Mouse (Mus musculus): Measurements from ENCODE around the gene Pfn1. TPM values are rescaled to one million over a fixed set of nuclear protein-coding genes. Genes with fewer than 3 reads are reported as not detected.

Gene Pfn1
- polyA plus RNA-seq, 1 experiment from 2014 or later = 1,225 TPM

DNA sequence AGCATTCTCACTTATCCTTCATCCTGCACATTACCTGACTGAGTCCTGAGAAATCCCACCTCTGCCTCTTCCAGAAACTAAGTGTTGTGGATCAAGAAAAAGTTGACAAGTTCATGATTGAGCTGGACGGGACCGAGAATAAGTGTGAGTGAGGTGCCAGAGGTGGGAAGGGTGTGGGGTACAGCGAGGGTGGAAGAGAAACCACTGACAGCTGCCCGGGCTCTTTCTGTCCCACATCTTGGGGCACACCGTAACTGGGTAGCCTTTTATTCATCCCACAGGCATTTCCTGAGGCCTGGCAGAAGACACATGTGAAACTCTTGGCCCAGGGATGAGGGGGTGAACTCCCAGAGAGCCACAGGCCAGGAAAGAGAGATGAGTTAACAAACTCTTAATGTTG is 4.1 kb upstream of the Pfn1 start:
- H3K4me3 ChIP-seq (ENCODE audit: low read length) = peak overlapping the region; percentile 74

DNA sequence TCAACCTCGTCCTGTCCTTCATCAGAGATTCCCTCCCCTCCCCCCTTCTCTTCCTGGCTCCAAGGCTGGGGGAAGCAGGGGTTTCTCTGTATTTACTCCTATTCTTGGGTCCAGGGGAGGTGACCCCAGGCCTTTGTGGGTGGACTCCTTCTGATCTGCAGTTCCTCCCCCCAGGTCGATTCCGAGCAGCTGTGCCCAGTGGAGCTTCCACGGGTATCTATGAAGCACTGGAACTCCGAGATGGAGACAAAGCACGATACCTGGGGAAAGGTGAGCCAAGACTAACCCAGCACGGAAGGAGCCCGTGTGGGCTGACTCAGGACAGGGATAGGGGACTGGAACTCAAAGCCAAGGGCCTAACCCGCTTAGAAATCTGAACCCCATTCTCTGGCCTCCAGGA is 3.5 kb upstream of the Pfn1 start:
- ATAC-seq (replicated peaks; ENCODE audit: extremely low read depth, insufficient read depth, low FRiP score) = no peak
- peaks cover 25% of the 10 kb centered on the region for H3K4me1 ChIP-seq (ENCODE audit: control insufficient read depth, insufficient read depth, low read length)
- no peaks in the 10 kb centered on the region for H3K9me3 ChIP-seq (replicated peaks; ENCODE audit: control insufficient read depth, low read length)
- 52% methylated on average over 9 of the region's 9 CpGs for WGBS
- peaks cover 15% of the 10 kb centered on the region for H3K36me3 ChIP-seq (ENCODE audit: control insufficient read depth, insufficient read depth)
- peak overlapping the region; percentile 74 for H3K4me3 ChIP-seq (ENCODE audit: low read length)
- no peaks in the 10 kb centered on the region for H3K27me3 ChIP-seq (ENCODE audit: control insufficient read depth, insufficient read depth, low read length)
- peak overlapping the region; percentile 96 for H3K27ac ChIP-seq (ENCODE audit: low read length)
- peak overlapping the region; percentile 78 for H3K9ac ChIP-seq (ENCODE audit: low read length)
- peak overlapping the region; percentile 92 for H3K4me2 ChIP-seq (ENCODE audit: low read depth, low read length)

More for the DNA sequence above, 4.1 kb upstream of the Pfn1 start:
- no peaks in the 10 kb centered on the region for H3K27me3 ChIP-seq (ENCODE audit: control insufficient read depth, insufficient read depth, low read length)
- WGBS = 69% methylated on average over 5 of the region's 5 CpGs
- no peak for ATAC-seq (replicated peaks; ENCODE audit: extremely low read depth, insufficient read depth, low FRiP score)
- H3K4me1 ChIP-seq (ENCODE audit: control insufficient read depth, insufficient read depth, low read length) = peaks cover 24% of the 10 kb centered on the region
- H3K9ac ChIP-seq (ENCODE audit: low read length) = peak overlapping the region; percentile 78
- H3K4me2 ChIP-seq (ENCODE audit: low read depth, low read length) = peak overlapping the region; percentile 92
- peak overlapping the region; percentile 96; the same call in 1 of the 2 replicates for H3K27ac ChIP-seq (ENCODE audit: low read length)
- H3K36me3 ChIP-seq (ENCODE audit: control insufficient read depth, insufficient read depth) = peaks cover 18% of the 10 kb centered on the region
- no peaks in the 10 kb centered on the region for H3K9me3 ChIP-seq (replicated peaks; ENCODE audit: control insufficient read depth, low read length)

DNA sequence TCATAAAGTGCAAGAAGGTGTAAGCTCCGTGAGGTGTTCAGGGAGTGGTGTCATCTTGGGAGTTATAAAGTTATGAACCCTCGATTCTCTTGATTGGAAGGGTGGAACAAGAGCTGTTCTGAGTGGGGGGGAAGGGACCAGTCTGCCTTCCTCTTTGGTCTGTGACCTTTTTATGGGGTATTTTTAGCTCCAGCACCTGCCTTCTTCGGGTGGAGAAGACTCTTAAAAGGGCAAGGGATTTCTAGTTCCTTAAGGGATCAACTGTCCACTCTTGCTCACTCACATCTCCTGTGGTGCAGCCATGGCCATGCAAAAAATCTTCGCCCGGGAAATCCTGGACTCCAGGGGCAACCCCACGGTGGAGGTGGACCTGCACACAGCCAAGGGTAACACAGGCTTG is 3.1 kb upstream of the Pfn1 start:
- H3K27ac ChIP-seq (ENCODE audit: low read length) = peak overlapping the region; percentile 96
- H3K4me2 ChIP-seq (ENCODE audit: low read depth, low read length) = peak overlapping the region; percentile 92
- no peaks in the 10 kb centered on the region for H3K27me3 ChIP-seq (ENCODE audit: control insufficient read depth, insufficient read depth, low read length)
- H3K4me3 ChIP-seq (ENCODE audit: low read length) = peak overlapping the region; percentile 74
- peaks cover 13% of the 10 kb centered on the region for H3K36me3 ChIP-seq (ENCODE audit: control insufficient read depth, insufficient read depth)
- 36% methylated on average over 6 of the region's 6 CpGs for WGBS
- ATAC-seq (replicated peaks; ENCODE audit: extremely low read depth, insufficient read depth, low FRiP score) = no peak
- H3K4me1 ChIP-seq (ENCODE audit: control insufficient read depth, insufficient read depth, low read length) = peaks cover 25% of the 10 kb centered on the region
- H3K9ac ChIP-seq (ENCODE audit: low read length) = peak overlapping the region; percentile 78
- no peaks in the 10 kb centered on the region for H3K9me3 ChIP-seq (replicated peaks; ENCODE audit: control insufficient read depth, low read length)

DNA sequence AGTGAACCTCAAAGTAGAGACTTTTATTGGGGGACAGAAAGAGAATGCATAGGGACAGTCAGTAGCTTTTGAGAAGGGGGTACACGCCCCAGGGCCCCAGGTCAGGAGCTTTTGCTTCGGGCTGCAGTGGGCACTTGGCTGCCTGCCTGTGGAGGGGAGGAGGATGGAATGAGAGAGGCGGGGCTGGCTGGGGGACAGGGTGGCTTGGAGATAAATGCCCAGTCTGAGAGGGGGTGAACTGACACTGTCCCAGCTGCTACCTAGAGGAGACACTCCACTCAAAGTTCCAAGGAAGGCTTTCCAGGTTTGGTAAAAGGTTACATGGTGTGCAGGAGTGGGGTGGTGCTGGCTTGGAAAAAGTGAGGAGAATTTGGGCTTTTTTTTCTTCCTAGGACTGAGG is 2.5 kb upstream of the Pfn1 start, which contains the start of gene Eno3:
Gene Eno3, plus strand, starts transcription at position 239 of the 400 bp plus-strand sequence.
- Histone ChIP-seq H3K4me2 (ENCODE audit: low read depth, low read length) (peak within 1 kb of the TSS; percentile 92), H3K4me1 (ENCODE audit: control insufficient read depth, insufficient read depth, low read length) (peaks cover 31% of the 10 kb centered on the region), H3K27ac (ENCODE audit: low read length) (peak within 1 kb of the TSS; percentile 96), H3K4me3 (ENCODE audit: low read length) (peak within 1 kb of the TSS; percentile 74), H3K36me3 (ENCODE audit: control insufficient read depth, insufficient read depth) (peaks cover 15% of the 10 kb centered on the region), H3K9ac (ENCODE audit: low read length) (peak within 1 kb of the TSS; percentile 78), H3K9me3 (replicated peaks; ENCODE audit: control insufficient read depth, low read length) (no peaks in the 10 kb centered on the region), H3K27me3 (ENCODE audit: control insufficient read depth, insufficient read depth, low read length) (no peaks in the 10 kb centered on the region)
- peak; percentile 45 for ATAC-seq (replicated peaks; ENCODE audit: extremely low read depth, insufficient read depth, low FRiP score)
- 11% methylated on average over 3 of the region's 3 CpGs for WGBS

DNA sequence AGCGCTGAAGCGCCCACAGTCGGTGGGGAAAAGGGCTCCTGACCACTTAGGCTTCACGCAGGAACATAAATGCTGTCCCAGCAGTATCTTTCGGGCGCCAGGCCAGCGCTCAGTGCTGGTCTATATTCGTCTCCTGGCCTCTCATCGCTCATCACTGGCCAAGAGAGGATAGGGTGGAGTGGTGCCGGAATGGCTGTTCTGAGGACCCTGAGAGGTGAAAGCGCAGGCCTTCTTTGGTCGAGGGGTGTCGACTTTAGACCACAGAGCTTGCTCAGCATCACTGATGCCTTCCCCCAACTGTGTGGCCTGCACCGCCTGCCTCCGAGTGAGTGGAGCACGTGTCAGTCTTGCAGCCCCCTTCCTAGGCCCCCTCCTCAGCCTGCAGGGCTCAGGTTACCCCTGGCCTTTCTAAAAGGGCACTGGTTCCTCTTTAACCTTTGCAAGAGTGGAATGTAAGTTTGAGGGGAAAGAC is 2.0 kb upstream of the Pfn1 start:
- H3K27ac ChIP-seq (ENCODE audit: low read length) = peak overlapping the region; percentile 96
- H3K4me2 ChIP-seq (ENCODE audit: low read depth, low read length) = peak overlapping the region; percentile 92
- H3K4me3 ChIP-seq (ENCODE audit: low read length) = peak overlapping the region; percentile 74
- H3K36me3 ChIP-seq (ENCODE audit: control insufficient read depth, insufficient read depth) = peaks cover 19% of the 10 kb centered on the region
- peak overlapping the region; percentile 78 for H3K9ac ChIP-seq (ENCODE audit: low read length)
- peak; percentile 66 for ATAC-seq (replicated peaks; ENCODE audit: extremely low read depth, insufficient read depth, low FRiP score)
- WGBS = 9% methylated on average over 16 of the region's 16 CpGs
- H3K9me3 ChIP-seq (replicated peaks; ENCODE audit: control insufficient read depth, low read length) = no peaks in the 10 kb centered on the region
- H3K27me3 ChIP-seq (ENCODE audit: control insufficient read depth, insufficient read depth, low read length) = no peaks in the 10 kb centered on the region
- H3K4me1 ChIP-seq (ENCODE audit: control insufficient read depth, insufficient read depth, low read length) = peaks cover 36% of the 10 kb centered on the region

DNA sequence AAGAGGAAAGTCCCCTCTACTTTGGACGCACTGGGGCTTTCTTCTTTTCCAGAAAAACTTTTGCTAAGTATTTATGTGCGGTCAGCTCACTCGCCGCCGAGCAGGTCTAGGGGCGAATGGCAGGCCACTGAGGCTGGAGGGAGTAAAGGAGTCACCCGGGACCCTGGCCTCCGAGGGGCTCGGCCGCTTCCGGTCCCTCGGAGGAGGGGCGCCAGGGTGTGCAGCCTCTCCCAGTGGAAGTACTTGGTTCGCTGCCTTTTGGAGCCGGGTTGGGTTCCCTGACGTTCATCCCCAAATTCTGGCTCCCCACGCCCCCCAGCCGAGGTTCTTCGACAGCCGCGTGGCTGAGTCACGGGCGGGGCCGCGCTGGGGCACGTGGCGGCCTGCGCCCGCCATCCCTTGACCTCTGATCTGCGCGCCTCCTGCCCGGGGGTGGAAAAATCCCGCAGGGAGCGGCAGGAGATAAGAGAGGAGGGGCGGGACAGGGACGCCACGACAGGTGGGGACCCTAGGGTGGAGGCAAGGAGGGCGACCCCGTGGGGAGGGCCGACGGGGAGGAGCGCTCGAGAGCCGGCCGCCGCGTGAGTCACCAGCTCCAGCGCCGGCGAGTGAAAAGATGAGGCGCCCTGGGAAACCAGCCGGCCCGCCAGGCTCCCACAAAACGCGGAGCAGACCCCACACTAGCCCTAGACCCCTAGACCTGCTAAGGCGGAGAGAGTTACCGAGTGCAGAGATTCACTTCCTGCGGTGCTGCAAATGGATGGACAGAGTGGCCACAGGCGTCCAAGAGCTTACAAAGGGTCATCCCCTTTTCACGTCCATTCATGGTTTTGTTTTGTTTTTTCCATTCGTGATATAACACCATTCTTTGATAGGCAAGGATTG is 1.4 kb upstream of the Pfn1 start:
- Histone ChIP-seq H3K27ac (ENCODE audit: low read length) (peak overlapping the region; percentile 96), H3K9ac (ENCODE audit: low read length) (peak overlapping the region; percentile 78), H3K36me3 (ENCODE audit: control insufficient read depth, insufficient read depth) (peaks cover 25% of the 10 kb centered on the region), H3K27me3 (ENCODE audit: control insufficient read depth, insufficient read depth, low read length) (no peaks in the 10 kb centered on the region), H3K4me2 (ENCODE audit: low read depth, low read length) (peak overlapping the region; percentile 92), H3K9me3 (replicated peaks; ENCODE audit: control insufficient read depth, low read length) (no peaks in the 10 kb centered on the region), H3K4me1 (ENCODE audit: control insufficient read depth, insufficient read depth, low read length) (peaks cover 40% of the 10 kb centered on the region), H3K4me3 (ENCODE audit: low read length) (peak overlapping the region; percentile 74)
- 0 out of 2 replicates have a peak, but pooled peaks have one; percentile 5 for ATAC-seq (replicated peaks; ENCODE audit: extremely low read depth, insufficient read depth, low FRiP score)
- WGBS = under 1% methylated on average over 61 of the region's 61 CpGs

DNA sequence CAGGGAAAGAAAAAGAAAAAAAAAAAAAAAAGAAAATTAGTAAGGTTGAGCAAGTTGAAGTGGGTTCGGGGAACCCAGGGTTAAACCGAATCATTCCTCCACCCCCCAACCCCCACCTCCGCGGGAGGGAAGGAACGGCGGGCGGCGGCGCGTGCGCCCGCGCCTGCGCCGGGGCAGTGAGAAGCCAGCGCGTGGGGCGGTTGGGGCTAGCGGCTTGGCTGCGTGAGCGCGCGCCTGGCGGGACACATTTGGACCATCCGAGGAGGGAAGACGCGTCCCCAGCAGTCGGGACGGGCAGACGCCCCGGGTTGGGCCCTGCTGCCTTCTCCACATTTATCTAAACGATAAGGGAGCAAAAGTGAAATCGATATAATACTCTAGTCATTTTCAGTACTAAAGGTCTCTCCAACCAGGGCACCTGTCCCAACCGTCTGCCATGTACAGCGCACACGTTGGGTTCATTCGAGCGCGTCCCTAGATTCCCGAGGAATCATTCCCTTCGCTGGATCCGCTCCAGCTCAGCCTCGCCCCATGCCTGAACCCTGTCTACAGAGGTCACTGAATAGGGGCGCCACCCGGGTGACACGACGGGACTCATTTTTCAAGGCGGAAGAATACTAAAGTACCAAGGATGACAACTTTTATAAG is 603 bp upstream of the Pfn1 start:
- H3K4me3 ChIP-seq (ENCODE audit: low read length) = peak overlapping the region; percentile 74
- peak overlapping the region; percentile 96 for H3K27ac ChIP-seq (ENCODE audit: low read length)
- H3K9me3 ChIP-seq (replicated peaks; ENCODE audit: control insufficient read depth, low read length) = no peaks in the 10 kb centered on the region
- H3K4me1 ChIP-seq (ENCODE audit: control insufficient read depth, insufficient read depth, low read length) = peaks cover 44% of the 10 kb centered on the region
- no peaks in the 10 kb centered on the region for H3K27me3 ChIP-seq (ENCODE audit: control insufficient read depth, insufficient read depth, low read length)
- H3K36me3 ChIP-seq (ENCODE audit: control insufficient read depth, insufficient read depth) = peaks cover 27% of the 10 kb centered on the region
- H3K4me2 ChIP-seq (ENCODE audit: low read depth, low read length) = peak overlapping the region; percentile 92
- peak; percentile 55 for ATAC-seq (replicated peaks; ENCODE audit: extremely low read depth, insufficient read depth, low FRiP score)
- under 1% methylated on average over 46 of the region's 48 CpGs for WGBS
- peak overlapping the region; percentile 78 for H3K9ac ChIP-seq (ENCODE audit: low read length)

DNA sequence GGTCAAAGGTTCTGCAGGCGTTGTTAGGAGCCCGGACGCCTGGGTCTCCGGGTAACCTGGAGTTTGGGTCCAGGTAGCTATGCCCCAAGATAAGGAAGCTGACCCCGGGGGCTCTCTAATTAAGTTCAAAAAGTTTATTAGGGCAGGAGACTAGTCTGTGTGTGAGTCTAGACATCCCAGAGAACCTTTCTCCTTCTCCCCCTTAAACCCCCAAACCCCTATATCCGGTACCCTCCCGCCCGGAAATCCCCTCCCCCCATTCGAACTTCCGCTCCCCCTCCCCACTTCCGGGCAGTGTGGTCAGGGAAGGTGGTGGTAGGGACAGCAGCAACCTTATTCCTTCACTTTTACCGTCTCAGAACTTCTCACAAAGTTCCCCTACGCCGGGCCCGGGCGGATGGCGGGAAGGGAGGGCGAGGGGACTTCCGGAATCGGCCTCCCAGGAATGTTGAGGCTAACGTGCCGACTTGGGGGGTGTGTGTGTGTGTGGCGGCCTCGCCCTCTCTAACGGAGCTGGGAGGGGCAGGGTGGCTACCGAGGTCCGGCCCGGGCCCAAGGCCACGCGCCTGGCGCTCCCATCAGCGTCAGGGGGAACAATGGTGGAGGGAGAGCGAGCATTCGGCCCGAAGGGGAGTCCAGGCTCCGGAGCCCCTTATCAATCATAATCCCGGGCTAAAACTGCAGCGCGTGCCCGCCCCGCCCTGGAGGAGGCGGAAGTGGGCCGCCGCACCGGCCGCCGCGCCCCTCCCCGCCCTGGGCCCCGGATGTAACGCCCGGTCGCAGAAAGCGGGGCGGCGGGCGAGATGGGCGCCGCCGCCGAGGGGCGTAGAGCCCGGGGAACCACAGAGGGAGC is 873 bp downstream of the Pfn1 start:
- ATAC-seq (replicated peaks; ENCODE audit: extremely low read depth, insufficient read depth, low FRiP score) = peak; percentile 19; the same call in 1 of the 2 replicates
- peak overlapping the region; percentile 91 for H3K9ac ChIP-seq (ENCODE audit: low read length)
- under 1% methylated on average over 63 of the region's 63 CpGs for WGBS

More for the DNA sequence above, 873 bp downstream of the Pfn1 start:
- H3K36me3 ChIP-seq (ENCODE audit: control insufficient read depth, insufficient read depth) = peaks cover 38% of the 10 kb centered on the region
- H3K27me3 ChIP-seq (ENCODE audit: control insufficient read depth, insufficient read depth, low read length) = no peaks in the 10 kb centered on the region
- H3K4me2 ChIP-seq (ENCODE audit: low read depth, low read length) = peak overlapping the region; percentile 92
- peak overlapping the region; percentile 96 for H3K27ac ChIP-seq (ENCODE audit: low read length)
- H3K9me3 ChIP-seq (replicated peaks; ENCODE audit: control insufficient read depth, low read length) = no peaks in the 10 kb centered on the region
- peak overlapping the region; percentile 74 for H3K4me3 ChIP-seq (ENCODE audit: low read length)
- H3K4me1 ChIP-seq (ENCODE audit: control insufficient read depth, insufficient read depth, low read length) = peaks cover 42% of the 10 kb centered on the region

Measured in heart, embryonic 16.5 days (tissue).